Mouse (Mus musculus) frontal cortex, postnatal 36 days (tissue): Measurements from ENCODE around the gene Gm49333.

Experiments used
- DNase-seq, 2 experiments: peaks; one replicate each; pipeline ENCODE4 v3.0.0; 2022; ENCODE audit warnings: low spot score in 2 of 2

The Gm49333 gene

GRCm38 (mm10) chr16:20611357-20612227 lies at the start of gene Gm49333, which contains the start of the genes Eef1akmt4 and Alg3:
Gm49333 (plus strand) TSS chr16:20611610.
Eef1akmt4 (plus strand) TSS chr16:20611593.
Alg3 (minus strand) TSS chr16:20611735.
- DNase-seq, result peak; percentile 68 to 76

DNA sequence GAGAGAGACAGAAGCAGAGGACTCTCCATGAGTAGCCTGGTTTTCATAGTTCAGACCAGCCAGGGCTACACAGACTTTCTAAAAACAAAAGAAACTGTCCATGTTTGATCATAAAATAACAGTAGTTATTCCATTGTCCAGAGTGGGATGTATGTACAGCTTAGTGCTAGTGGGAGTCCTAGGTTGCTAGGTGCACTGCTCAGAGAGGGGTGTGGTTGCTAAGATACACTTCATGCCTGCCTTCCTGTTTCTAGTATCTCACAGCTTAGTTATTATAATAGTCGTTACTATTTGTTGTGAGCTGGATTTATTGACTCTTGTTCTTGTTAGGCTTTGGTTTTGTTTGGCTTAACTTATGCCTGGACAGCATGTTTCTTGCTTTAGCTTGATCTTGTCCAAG lies 46.3 kb upstream of the Gm49333 start:
- no peak for DNase-seq

- DNase-seq, result peak; percentile 45 to 55
Observed at GRCm38 (mm10) chr16:20589366-20589938, 22.0 kb upstream of the Gm49333 start, which contains the start of gene Vwa5b2. Vwa5b2 (plus strand) TSS chr16:20589471.

- DNase-seq, result peak; percentile 59 to 66
Observed at GRCm38 (mm10) chr16:20589939-20590679, 21.3 kb upstream of the Gm49333 start.

DNA sequence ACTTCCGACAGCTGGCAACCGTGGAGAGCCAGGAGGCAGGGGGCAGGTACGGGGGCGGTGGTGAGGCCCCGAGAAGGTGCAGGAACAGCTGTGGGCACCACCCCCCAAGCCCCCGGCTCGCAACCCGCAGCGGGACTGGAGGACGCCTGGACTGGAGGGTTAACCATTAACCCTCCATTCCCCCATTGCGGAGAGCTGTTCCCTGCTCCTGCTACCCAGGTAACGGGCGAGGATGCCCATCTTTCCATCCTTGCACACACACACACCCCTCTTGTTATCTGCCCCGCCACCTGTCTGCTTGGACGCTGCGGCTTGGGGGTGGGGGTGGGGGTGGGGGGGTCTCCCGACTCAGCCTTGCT lies 20.8 kb upstream of the Gm49333 start:
- DNase-seq, result no peak

GRCm38 (mm10) chr16:20591076-20591705 lies 20.2 kb upstream of the Gm49333 start:
- DNase-seq, result no peak

- DNase-seq, result no peak
Observed at GRCm38 (mm10) chr16:20595060-20595673, 16.2 kb upstream of the Gm49333 start.

DNA sequence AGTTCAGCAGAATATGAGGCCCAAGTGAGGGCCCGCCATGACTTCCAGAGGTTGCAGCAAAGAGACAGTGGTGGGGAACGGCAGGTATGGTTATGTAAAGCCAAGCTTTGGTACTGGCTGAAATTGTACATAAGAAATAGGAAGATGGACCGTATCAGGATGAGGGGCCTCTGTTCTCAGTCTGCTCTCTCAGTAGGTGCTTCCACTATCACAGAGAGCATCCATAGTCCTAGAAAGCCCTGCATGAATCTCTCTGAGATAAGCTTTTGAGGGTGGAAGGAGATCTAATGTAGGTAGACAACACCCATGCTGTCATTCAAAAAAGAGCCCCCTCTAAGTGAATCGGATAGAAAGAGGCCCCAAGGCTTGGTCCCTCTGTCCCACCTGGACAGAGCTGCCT lies 15.7 kb upstream of the Gm49333 start:
- DNase-seq, result no peak

GRCm38 (mm10) chr16:20596687-20597441 lies 14.5 kb upstream of the Gm49333 start:
- DNase-seq, result no peak

GRCm38 (mm10) chr16:20600511-20600910 lies 10.9 kb upstream of the Gm49333 start:
- DNase-seq, result no peak

DNA sequence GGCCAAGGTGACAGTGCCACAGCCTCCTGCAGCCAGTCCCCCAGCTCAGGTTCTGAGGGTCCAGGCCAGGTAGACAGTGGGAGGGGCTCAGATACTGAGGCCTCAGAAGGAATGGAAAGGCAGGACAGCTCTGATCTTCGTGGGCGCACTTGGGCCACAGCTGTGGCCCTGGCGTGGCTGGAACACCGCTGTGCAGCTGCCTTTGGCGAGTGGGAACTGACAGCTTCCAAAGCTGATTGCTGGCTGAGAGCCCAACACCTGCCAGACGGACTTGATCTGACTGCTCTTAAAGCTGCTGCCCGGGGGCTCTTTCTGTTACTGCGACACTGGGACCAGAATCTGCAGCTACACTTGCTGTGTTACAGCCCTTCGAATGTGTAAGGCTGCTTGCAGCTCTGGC lies 6.7 kb upstream of the Gm49333 start:
- no peak for DNase-seq

DNA sequence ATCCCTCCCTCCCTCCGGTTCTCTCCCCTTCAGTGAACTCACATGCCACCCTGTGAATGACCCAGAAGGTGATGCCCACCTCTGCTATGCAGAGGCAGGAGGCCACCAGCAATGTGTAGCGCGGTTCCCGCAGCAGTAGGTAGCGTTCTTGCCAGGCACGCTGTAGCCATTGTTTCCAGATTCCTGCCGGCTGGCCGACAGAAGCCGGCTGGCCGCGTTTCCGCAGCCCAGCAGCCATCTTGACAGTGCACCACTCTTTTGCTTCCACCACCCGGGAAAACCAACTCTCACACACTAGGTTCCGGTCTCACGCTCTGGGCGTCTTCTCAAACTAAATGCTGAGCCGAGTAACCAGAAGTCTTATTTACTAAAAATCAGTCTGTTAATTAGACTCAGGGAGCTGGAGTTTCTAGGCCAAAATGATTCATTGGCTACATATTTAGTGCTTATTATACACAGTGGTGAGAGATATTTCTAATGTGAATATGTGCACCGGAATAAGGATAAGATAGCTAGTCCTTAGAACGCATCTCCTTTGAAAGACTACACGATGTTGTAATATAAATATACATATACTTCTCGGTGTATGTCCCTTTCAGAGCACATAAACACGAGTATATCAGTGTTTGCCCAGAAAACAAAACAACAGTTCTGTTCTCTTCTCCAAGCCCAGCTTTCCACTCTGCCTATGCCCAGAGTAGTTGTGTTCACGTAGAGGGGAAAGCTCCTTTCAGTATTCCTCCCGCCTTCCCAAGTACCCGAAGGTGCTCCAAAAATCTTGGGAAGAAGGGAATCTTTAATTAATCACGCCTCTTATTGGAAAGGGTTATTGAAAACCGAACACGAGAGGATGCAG lies 681 bp upstream of the Gm49333 start:
- peak; percentile 77 to 83 for DNase-seq

DNA sequence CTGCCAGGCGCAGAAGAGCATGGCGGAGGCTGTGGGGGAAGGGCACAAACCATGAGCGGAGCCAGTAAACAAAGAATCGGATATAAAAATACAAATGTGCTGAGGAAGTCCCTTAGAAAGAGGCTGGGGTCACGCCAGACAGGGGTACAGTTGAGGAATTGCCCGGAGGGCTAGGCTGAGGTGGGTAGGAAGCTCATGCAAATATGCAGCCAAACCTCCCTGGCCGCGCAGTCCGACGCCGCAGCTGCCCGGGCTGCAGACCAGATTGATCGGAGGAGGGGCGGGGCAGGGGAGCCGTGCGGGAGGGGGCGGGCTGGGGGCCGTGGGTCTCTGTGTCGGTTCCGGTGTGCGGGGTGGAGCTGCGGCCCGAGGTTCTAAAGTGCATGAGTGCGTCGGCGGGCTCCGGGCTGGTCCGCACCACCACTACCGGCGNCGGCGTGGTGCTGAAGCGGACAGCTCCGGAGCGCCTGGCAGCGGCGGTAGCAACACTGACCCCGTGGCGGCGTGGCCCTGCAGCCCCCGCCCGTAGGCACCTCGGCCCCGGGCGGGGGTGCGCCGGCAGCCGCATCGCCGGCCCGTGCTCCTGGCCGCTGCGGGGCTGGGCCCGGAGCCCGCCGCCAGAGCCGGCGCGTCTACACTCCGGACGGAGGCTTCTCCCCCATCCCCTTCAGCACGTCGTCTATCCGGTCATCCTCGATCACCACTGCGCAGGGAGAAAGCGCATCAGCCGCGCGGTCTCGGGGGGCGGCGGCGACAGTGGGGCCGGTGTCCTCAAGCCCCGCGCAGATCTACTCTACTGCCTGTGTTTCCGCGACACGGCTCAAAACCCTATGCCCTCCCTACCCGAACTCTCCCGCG lies 8.4 kb downstream of the Gm49333 start:
- DNase-seq, result no peak

GRCm38 (mm10) chr16:20620399-20620735 lies 9.0 kb downstream of the Gm49333 start:
- DNase-seq, result no peak

GRCm38 (mm10) chr16:20620751-20621190 lies 9.4 kb downstream of the Gm49333 start:
- no peak for DNase-seq

GRCm38 (mm10) chr16:20621191-20621990 lies 10.0 kb downstream of the Gm49333 start, which contains the start of gene Camk2n2:
Camk2n2 (minus strand) TSS chr16:20621287.
- peak in 1 of 2 experiments; percentile 39 for DNase-seq

DNA sequence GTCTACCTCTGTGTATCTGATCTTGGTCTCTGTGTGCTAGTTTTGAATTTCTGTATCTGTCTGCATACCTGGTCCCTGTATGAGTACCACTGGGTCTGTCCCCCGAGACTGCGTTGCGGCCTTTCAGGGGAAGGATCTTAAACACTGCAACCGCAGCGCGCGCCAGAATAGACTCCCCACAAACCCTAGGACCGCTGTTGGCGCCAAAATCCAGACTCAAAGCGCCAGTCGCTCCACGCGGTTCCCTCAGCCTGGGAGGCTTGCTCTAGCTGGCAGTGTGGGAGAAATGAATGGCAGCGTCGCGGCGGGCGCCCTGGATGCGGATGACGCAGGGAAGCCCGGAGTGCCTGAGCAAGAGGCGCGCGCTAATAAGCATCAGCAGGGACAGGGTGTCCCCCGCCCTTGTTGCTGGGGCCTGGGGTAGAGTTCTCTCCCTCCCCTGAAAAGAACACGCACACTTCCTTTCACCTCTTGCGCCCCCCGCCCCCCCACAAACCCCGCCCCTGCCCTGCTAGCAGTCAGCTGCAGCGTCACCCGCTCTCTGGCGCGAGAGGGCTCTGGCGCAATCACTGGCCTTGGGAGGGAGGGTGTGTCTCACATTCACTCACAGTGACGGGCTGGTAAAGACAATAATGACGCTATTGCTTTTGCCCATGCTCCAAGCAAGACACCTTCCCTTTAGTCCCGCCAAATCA lies 10.7 kb downstream of the Gm49333 start:
- peak; percentile 66 to 74 for DNase-seq
